Mouse (Mus musculus): ENCODE data around the gene Plbd2. TPM values are rescaled to one million over a fixed set of nuclear protein-coding genes. Genes with fewer than 3 reads are reported as not detected.
A peak's percentile ranks its signal among the peaks of the same experiment; 100 is the strongest.

The Plbd2 gene
- polyA plus RNA-seq, 2 experiments: 33.9 to 51.6 TPM

DNA sequence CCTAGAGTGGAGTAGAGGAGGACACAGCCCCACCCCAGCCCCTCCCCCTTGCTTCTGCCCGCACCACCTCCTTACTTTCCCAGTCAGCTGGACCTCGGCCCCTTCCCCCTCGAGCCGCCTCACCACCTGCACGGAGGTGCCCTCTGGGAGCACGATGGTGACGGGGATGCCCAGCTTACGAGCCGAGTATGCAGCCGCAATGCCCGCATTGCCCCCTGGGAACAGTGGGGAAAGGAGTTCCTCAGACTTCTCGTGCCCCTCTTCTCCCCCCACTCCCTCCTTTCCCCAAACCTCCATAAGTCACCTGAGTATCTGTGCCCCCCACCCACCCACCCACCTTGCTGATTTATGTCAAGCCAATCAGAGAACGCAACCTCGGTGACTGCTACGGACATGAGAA is 41.5 kb downstream of the Plbd2 start:
- no peaks in the 10 kb centered on the region for H3K36me3 ChIP-seq (ENCODE audit: control insufficient read depth, insufficient read depth, low read length)
- H3K9me3 ChIP-seq (ENCODE audit: control insufficient read depth, low read length): 0 out of 2 replicates have a peak, but pooled peaks cover 5% of the 10 kb centered on the region
- WGBS: 69% methylated on average over 14 of the region's 15 CpGs
- no peak overlapping the region for H3K4me3 ChIP-seq (replicated peaks; ENCODE audit: low read length)
- TF ChIP-seq POLR2A (IDR thresholded peaks at IDR 0.05; ENCODE audit: borderline replicate concordance, extremely low read depth, insufficient read depth, insufficient read length): no peak
- no peak overlapping the region for H3K27ac ChIP-seq (replicated peaks; ENCODE audit: low read depth, low read length)
- no peaks in the 10 kb centered on the region for H3K4me1 ChIP-seq (ENCODE audit: control insufficient read depth, insufficient read depth, low read length)
- ATAC-seq (ENCODE audit: low FRiP score, low read depth) (no peak), DNase-seq (ENCODE audit: low spot score) (no peak)
- H3K9ac ChIP-seq (ENCODE audit: low read depth, low read length, severe bottlenecking): no peak overlapping the region
- H3K4me2 ChIP-seq (replicated peaks; ENCODE audit: low read depth, low read length, severe bottlenecking): no peak overlapping the region
- 0 out of 2 replicates have a peak, but pooled peaks cover 3% of the 10 kb centered on the region for H3K27me3 ChIP-seq (ENCODE audit: control insufficient read depth, insufficient read depth, low read length)

DNA sequence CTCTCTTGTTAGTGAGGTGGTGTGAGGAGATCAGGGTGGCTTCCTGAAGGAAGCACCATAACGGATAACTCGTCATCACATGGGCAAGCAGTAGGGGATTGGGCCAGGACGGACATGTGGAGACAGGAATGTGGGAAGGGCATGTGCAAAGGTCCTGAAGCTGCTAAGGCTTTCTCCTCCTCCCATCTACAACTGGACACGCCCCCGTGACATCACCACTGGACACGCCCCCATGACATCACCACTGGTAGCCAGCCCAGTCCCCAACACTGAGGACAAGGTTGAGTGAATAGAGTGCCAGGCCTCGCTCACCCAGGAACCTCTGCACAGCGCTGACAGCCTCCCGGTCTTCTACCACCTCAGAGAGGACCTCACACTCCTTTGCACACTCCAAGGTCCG is 44.3 kb downstream of the Plbd2 start:
- WGBS: 79% methylated on average over 10 of the region's 10 CpGs
- H3K27me3 ChIP-seq (ENCODE audit: control insufficient read depth, insufficient read depth, low read length): peaks cover 6% of the 10 kb centered on the region; the same call in 1 of the 2 replicates
- DNase-seq (ENCODE audit: low spot score) (no peak), ATAC-seq (ENCODE audit: low FRiP score, low read depth) (no peak)
- H3K27ac ChIP-seq (replicated peaks; ENCODE audit: low read depth, low read length): no peak overlapping the region
- 0 out of 2 replicates have a peak, but pooled peaks cover 1% of the 10 kb centered on the region for H3K9me3 ChIP-seq (ENCODE audit: control insufficient read depth, low read length)
- no peak overlapping the region for H3K4me3 ChIP-seq (replicated peaks; ENCODE audit: low read length)
- TF ChIP-seq POLR2A (IDR thresholded peaks at IDR 0.05; ENCODE audit: borderline replicate concordance, extremely low read depth, insufficient read depth, insufficient read length): no peak
- H3K36me3 ChIP-seq (ENCODE audit: control insufficient read depth, insufficient read depth, low read length): no peaks in the 10 kb centered on the region
- no peak overlapping the region for H3K4me2 ChIP-seq (replicated peaks; ENCODE audit: low read depth, low read length, severe bottlenecking)
- no peaks in the 10 kb centered on the region for H3K4me1 ChIP-seq (ENCODE audit: control insufficient read depth, insufficient read depth, low read length)
- H3K9ac ChIP-seq (ENCODE audit: low read depth, low read length, severe bottlenecking): no peak overlapping the region

DNA sequence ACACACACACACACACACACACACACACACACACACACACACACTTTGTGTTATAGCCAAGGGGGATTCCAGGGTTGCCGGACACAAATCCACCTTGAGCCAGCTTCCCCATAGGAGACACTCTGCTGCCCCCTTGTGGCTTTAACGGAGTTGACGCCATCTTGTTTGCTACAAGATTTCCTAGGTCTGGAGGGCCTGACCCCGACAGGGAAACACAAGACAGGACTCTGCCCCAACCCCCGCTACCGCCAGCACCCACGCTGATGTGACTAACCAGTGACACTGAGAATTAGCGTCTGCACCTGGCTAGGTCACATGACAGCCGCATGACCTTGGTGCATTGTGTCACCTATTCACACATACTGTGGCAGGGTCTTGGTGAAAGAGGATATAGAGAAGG is 45.8 kb downstream of the Plbd2 start:
- no peak for TF ChIP-seq POLR2A (IDR thresholded peaks at IDR 0.05; ENCODE audit: borderline replicate concordance, extremely low read depth, insufficient read depth, insufficient read length)
- DNase-seq (ENCODE audit: low spot score) (peak; percentile 55), ATAC-seq (ENCODE audit: low FRiP score, low read depth) (no peak)
- WGBS: 4% methylated on average over 9 of the region's 9 CpGs
- Histone ChIP-seq H3K4me3 (replicated peaks; ENCODE audit: low read length) (no peak overlapping the region), H3K36me3 (ENCODE audit: control insufficient read depth, insufficient read depth, low read length) (no peaks in the 10 kb centered on the region), H3K9me3 (ENCODE audit: control insufficient read depth, low read length) (no peaks in the 10 kb centered on the region), H3K9ac (ENCODE audit: low read depth, low read length, severe bottlenecking) (no peak overlapping the region), H3K27ac (replicated peaks; ENCODE audit: low read depth, low read length) (no peak overlapping the region), H3K27me3 (ENCODE audit: control insufficient read depth, insufficient read depth, low read length) (peaks cover 5% of the 10 kb centered on the region), H3K4me1 (ENCODE audit: control insufficient read depth, insufficient read depth, low read length) (no peaks in the 10 kb centered on the region), H3K4me2 (replicated peaks; ENCODE audit: low read depth, low read length, severe bottlenecking) (no peak overlapping the region)

DNA sequence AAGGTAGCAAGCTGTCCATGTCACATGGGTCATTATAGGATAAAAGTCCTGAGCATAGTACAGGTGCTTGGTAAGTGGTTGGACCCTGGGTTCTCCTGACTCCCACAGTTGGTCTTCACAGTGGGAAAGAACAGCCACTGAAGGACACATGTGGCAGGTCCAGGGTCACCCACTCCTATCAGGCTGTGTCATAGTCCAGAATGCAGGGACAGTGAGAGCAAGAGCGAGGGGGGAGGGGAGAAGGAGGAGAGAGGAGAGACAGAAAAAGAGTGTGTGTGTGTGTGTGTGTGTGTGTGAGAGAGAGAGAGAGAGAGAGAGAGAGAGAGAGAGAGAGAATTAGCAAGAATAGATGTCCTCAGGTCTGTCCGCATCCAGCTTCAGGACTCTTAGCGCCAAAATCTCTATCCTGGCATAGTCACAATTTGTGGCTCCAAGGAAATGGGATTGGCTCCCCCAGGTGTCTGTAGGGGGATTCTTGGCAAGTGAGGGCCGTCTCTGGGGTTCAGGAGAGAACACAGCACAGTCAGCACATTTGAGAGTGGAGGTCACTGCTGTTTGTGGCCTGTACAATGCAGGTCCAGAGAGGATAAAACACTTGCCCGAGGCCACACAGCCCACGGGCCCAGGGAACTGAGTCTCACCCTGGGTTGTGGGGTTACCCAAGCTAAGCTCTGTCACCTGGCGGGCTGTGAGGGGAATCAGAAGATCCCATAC is 46.4 kb downstream of the Plbd2 start:
- Histone ChIP-seq H3K36me3 (ENCODE audit: control insufficient read depth, insufficient read depth, low read length) (no peaks in the 10 kb centered on the region), H3K4me2 (replicated peaks; ENCODE audit: low read depth, low read length, severe bottlenecking) (no peak overlapping the region), H3K27ac (replicated peaks; ENCODE audit: low read depth, low read length) (no peak overlapping the region), H3K9me3 (ENCODE audit: control insufficient read depth, low read length) (no peaks in the 10 kb centered on the region), H3K27me3 (ENCODE audit: control insufficient read depth, insufficient read depth, low read length) (peaks cover 5% of the 10 kb centered on the region), H3K4me3 (replicated peaks; ENCODE audit: low read length) (no peak overlapping the region), H3K4me1 (ENCODE audit: control insufficient read depth, insufficient read depth, low read length) (no peaks in the 10 kb centered on the region), H3K9ac (ENCODE audit: low read depth, low read length, severe bottlenecking) (no peak overlapping the region)
- ATAC-seq (ENCODE audit: low FRiP score, low read depth) (no peak), DNase-seq (ENCODE audit: low spot score) (no peak)
- WGBS: 46% methylated on average over 6 of the region's 7 CpGs
- no peak for TF ChIP-seq POLR2A (IDR thresholded peaks at IDR 0.05; ENCODE audit: borderline replicate concordance, extremely low read depth, insufficient read depth, insufficient read length)

DNA sequence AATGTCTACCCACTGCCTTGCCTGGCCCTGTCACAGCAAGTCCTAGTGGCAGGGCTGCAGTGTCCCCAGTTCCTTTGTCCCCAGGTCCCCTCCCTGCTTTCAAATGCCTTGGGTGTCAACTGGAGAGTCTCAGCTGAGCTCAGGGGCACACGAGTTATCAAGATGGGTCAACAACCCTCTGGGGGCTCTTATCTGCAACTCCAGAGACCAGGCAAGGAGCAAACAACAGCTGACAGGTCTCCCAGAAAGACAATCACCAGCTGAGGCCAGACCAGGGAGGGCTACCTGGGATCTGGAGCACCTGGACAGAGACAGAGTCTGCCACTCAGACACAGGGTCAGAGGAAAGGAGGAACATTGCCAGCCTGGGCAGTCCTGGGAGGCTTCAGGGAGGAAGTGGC is 47.2 kb downstream of the Plbd2 start:
- ATAC-seq (ENCODE audit: low FRiP score, low read depth): no peak
- no peaks in the 10 kb centered on the region for H3K36me3 ChIP-seq (ENCODE audit: control insufficient read depth, insufficient read depth, low read length)

More for the DNA sequence above, 47.2 kb downstream of the Plbd2 start:
- 13% methylated on average over 1 of the region's 1 CpGs for WGBS
- Histone ChIP-seq H3K9ac (ENCODE audit: low read depth, low read length, severe bottlenecking) (no peak overlapping the region), H3K27me3 (ENCODE audit: control insufficient read depth, insufficient read depth, low read length) (peaks cover 5% of the 10 kb centered on the region), H3K4me1 (ENCODE audit: control insufficient read depth, insufficient read depth, low read length) (no peaks in the 10 kb centered on the region), H3K4me2 (replicated peaks; ENCODE audit: low read depth, low read length, severe bottlenecking) (no peak overlapping the region), H3K27ac (replicated peaks; ENCODE audit: low read depth, low read length) (no peak overlapping the region), H3K9me3 (ENCODE audit: control insufficient read depth, low read length) (no peaks in the 10 kb centered on the region), H3K4me3 (replicated peaks; ENCODE audit: low read length) (no peak overlapping the region)
- TF ChIP-seq POLR2A (IDR thresholded peaks at IDR 0.05; ENCODE audit: borderline replicate concordance, extremely low read depth, insufficient read depth, insufficient read length): no peak
- no peak for DNase-seq (ENCODE audit: low spot score)
